Mouse (Mus musculus) left cerebral cortex, adult 6 months (tissue): ENCODE data around the gene Saysd1. TPM values are rescaled to one million over a fixed set of nuclear protein-coding genes. Genes with fewer than 3 reads are reported as not detected.

Experiments used
- long read RNA-seq, 2 experiments: library from polyadenylated mRNA; unstranded; transcript quantifications; one replicate each; pipeline ENCODE4 v2.0.0; 2019 to 2020
- polyA plus RNA-seq: library from polyadenylated mRNA; unstranded; fragments of <200 nt; fragmentation: Nextera tagmentation; gene quantifications from 2 replicates; pipeline ENCODE4 v1.2.3, GENCODE M21; 2021

Saysd1 gene
- polyA plus RNA-seq = 11.6 and 14.1 TPM in 2 replicates
- long read RNA-seq, experiment 1, transcript Saysd1-201 (2 exons, 2,315 nt) = major isoform, 22 of 27 reads
- long read RNA-seq, experiment 1, partial matches to known transcripts = 0 of 27 reads
- long read RNA-seq, experiment 1, other reads (novel, unspliced or antisense) = 5 of 27 reads
- long read RNA-seq, experiment 2, transcript Saysd1-201 (2 exons, 2,315 nt) = major isoform, 34 of 39 reads
- long read RNA-seq, experiment 2, partial matches to known transcripts = 0 of 39 reads
- long read RNA-seq, experiment 2, other reads (novel, unspliced or antisense) = 5 of 39 reads

DNA sequence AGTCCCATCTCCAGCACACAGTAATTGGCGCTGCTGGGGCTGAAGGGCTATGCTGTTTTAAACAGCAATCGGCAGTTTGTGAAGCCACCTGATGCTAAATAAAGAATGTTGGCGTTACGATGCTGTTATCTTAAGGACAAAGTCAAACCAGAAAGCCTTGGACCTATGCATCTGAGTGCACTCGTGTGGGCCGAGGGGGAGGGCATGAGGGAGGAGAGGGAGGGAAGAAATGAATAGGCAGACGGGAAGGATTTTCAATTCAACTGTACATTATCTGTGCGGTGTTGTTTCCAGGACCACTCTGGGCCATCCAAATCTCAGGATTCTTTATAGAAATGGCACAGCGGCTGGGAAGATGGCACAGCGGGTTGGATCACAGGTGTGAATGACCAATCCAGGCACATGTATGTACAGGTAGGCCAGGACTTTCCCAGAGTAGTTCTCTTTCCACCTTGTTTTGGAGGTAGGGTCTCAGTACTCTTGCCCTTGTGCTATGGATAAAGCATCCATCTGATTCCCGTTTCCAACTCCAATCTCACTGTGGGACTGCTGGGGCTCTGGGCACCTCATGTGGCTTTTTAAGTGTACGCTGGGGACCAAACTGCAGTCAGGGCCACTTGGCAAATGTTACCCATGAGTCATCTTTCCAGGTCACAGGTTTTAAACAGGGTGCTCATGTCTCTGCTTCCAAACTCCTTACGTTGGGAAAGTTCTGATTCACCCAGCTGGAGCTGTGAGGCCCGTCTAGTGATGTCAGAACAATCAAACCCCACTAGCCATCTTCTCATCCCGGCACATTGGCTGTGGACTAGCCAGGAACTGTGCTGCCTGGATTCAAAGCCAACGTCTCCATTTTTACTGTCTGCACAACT lies at the start of gene Saysd1:
Saysd1 (minus strand) TSS at position 51 of the 872 bp plus-strand sequence.

DNA sequence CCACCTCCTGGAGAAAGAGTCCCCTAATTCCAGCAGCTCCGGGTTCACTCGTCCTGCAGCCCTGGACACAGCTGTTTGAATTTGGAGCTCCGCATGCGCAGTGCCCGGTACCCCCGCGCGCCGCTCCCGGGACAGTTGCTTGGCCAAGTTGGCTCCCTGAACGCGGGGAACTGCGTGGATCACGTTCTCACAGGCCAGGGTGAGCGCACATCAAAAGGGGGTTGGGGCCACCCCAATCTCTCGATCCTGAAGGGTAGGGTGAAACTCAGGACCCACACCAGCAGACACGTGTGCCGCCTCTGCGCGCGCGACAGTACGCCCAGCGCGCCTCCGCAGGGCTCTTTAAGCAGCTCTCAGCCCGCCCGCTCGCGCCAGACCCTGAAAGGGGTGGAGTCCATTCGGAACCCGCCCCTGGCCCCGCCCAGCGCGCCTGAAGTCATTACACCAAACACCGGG lies 43.2 kb upstream of the Saysd1 start, which contains the start of gene Kcnk5:
Kcnk5 (minus strand) TSS at position 344 of the 456 bp plus-strand sequence.

Other genes starting within 250 kb of the Saysd1 start
- gene Gng2, start 160.9 kb downstream of the Saysd1 start, polyA plus RNA-seq = 56.6 and 89.7 TPM in 2 replicates
- gene Kcnk5, start 43.3 kb upstream of the Saysd1 start, polyA plus RNA-seq = 0.11 and 0.18 TPM in 2 replicates
- not detected in 2 replicates for gene Kcnk16, start 130.7 kb upstream of the Saysd1 start, polyA plus RNA-seq
- 8.6 and 8.7 TPM in 2 replicates for gene Nudt13, start 156.2 kb upstream of the Saysd1 start, polyA plus RNA-seq
- gene Ecd, start 209.6 kb upstream of the Saysd1 start, polyA plus RNA-seq = 25.4 and 31.0 TPM in 2 replicates
- gene Fam149b, start 209.6 kb upstream of the Saysd1 start, polyA plus RNA-seq = 6.5 and 8.9 TPM in 2 replicates